Mouse (Mus musculus) MEL (cell line): ENCODE results near the gene Rybp. TPM values are rescaled to one million over a fixed set of nuclear protein-coding genes. Genes with fewer than 3 reads are reported as not detected.

Source experiments
- DNase-seq: peaks from one replicate; pipeline ENCODE4 v3.0.0; 2011; ENCODE audit warnings: low read depth, low spot score
- H3K27ac ChIP-seq: 2 replicates; pipeline ENCODE4 v1.5.1; 2012; ENCODE audit warnings: low read depth, mild to moderate bottlenecking, control low read depth, low read length, moderate library complexity; ENCODE audit not compliant: control insufficient read depth
- H3K27me3 ChIP-seq, 2 experiments: fragments of 150-350 bp in 1 of 2; sonication (generic) in 1 of 2; 2 replicates each; pipeline ENCODE4 v1.6.1; 2012; ENCODE audit warnings: low read length in 2 of 2, mild to moderate bottlenecking in 2 of 2, improper control_type of control experiment in 1 of 2, moderate library complexity in 1 of 2; ENCODE audit not compliant: insufficient read depth in 2 of 2, control insufficient read depth in 1 of 2
- H3K36me3 ChIP-seq, 2 experiments: 2 replicates each; pipeline ENCODE4 v1.6.1; 2012 to 2014; ENCODE audit warnings: low read length in 2 of 2, improper control_type of control experiment in 1 of 2, inconsistent platforms in 1 of 2, mild to moderate bottlenecking in 1 of 2; ENCODE audit not compliant: insufficient read depth in 2 of 2, control insufficient read depth in 1 of 2
- H3K4me1 ChIP-seq, 2 experiments: fragments of 150-350 bp in 1 of 2; sonication (generic) in 1 of 2; 2 replicates each; pipeline ENCODE4 v1.6.1; 2012; ENCODE audit warnings: low read length in 2 of 2, improper control_type of control experiment in 1 of 2, mild to moderate bottlenecking in 1 of 2; ENCODE audit not compliant: insufficient read depth in 2 of 2, control insufficient read depth in 1 of 2
- H3K4me3 ChIP-seq, 2 experiments: fragments of 150-350 bp in 1 of 2; sonication (generic) in 1 of 2; 2 replicates each; pipeline ENCODE4 v1.5.1; 2012; ENCODE audit warnings: low read depth in 2 of 2, low read length in 2 of 2, mild to moderate bottlenecking in 2 of 2, moderate library complexity in 2 of 2, control low read depth in 1 of 2, improper control_type of control experiment in 1 of 2; ENCODE audit not compliant: control insufficient read depth in 1 of 2, insufficient read depth in 1 of 2
- H3K79me2 ChIP-seq: 2 replicates; pipeline ENCODE4 v1.6.1; 2012; ENCODE audit warnings: mild to moderate bottlenecking, low read length, moderate library complexity; ENCODE audit not compliant: control insufficient read depth, poor library complexity, insufficient read depth
- H3K9ac ChIP-seq: 2 replicates; pipeline ENCODE4 v1.6.1; 2012; ENCODE audit warnings: low read depth, mild to moderate bottlenecking, control low read depth, low read length, moderate library complexity; ENCODE audit not compliant: control insufficient read depth, poor library complexity, severe bottlenecking
- H3K9me3 ChIP-seq: fragments of 150-350 bp; sonication (generic); replicated peaks from 2 replicates; pipeline ENCODE4 v1.6.1; 2012; ENCODE audit warnings: mild to moderate bottlenecking, low read length, improper control_type of control experiment, moderate library complexity; ENCODE audit not compliant: insufficient read depth
- BHLHE40 ChIP-seq: IDR thresholded peaks from 2 replicates; pipeline ENCODE4 v1.6.1; 2012; ENCODE audit warnings: low read depth, mild to moderate bottlenecking, inconsistent platforms, low read length, improper control_type of control experiment, borderline replicate concordance
- E2F4 ChIP-seq: IDR thresholded peaks from 2 replicates; pipeline ENCODE4 v1.6.1; 2011; ENCODE audit warnings: low read depth, low read length, improper control_type of control experiment, borderline replicate concordance
- ELF1 ChIP-seq: IDR thresholded peaks from 2 replicates; pipeline ENCODE4 v1.6.1; 2014; ENCODE audit warnings: low read depth, mild to moderate bottlenecking, inconsistent platforms, low read length, improper control_type of control experiment, moderate library complexity
- GATA1 ChIP-seq: IDR thresholded peaks from 2 replicates; pipeline ENCODE4 v1.6.1; 2011; ENCODE audit warnings: low read depth, low read length, improper control_type of control experiment
- HCFC1 ChIP-seq: IDR thresholded peaks from 2 replicates; pipeline ENCODE4 v1.6.1; 2012; ENCODE audit warnings: low read depth, mild to moderate bottlenecking, inconsistent platforms, low read length, improper control_type of control experiment, moderate library complexity
- KAT2A ChIP-seq: conservative IDR thresholded peaks from 2 replicates; pipeline ENCODE4 v1.6.1; 2012; ENCODE audit warnings: low read depth, low read length, improper control_type of control experiment, inconsistent platforms
- MAFK ChIP-seq: IDR thresholded peaks from 2 replicates; pipeline ENCODE4 v1.6.1; 2011; ENCODE audit warnings: low read depth, mild to moderate bottlenecking, low read length, improper control_type of control experiment, borderline replicate concordance
- MEF2A ChIP-seq: IDR thresholded peaks from 2 replicates; pipeline ENCODE4 v1.6.1; 2014; ENCODE audit warnings: low read depth, mild to moderate bottlenecking, inconsistent platforms, low read length, improper control_type of control experiment; ENCODE audit not compliant: poor library complexity, insufficient replicate concordance, severe bottlenecking; ENCODE audit errors: extremely low read depth
- MXI1 ChIP-seq: IDR thresholded peaks from 2 replicates; pipeline ENCODE4 v1.6.1; 2011; ENCODE audit warnings: mild to moderate bottlenecking, low read depth, low read length, improper control_type of control experiment
- MYB ChIP-seq: IDR thresholded peaks from 2 replicates; pipeline ENCODE4 v1.6.1; 2011; ENCODE audit warnings: mild to moderate bottlenecking, low read depth, low read length, improper control_type of control experiment
- MYC ChIP-seq: IDR thresholded peaks from 2 replicates; pipeline ENCODE4 v1.6.1; 2011; ENCODE audit warnings: low read depth, mild to moderate bottlenecking, low read length, improper control_type of control experiment, moderate library complexity
- NRF1 ChIP-seq: IDR thresholded peaks from 2 replicates; pipeline ENCODE4 v1.6.1; 2014; ENCODE audit warnings: low read depth, mild to moderate bottlenecking, inconsistent platforms, low read length, improper control_type of control experiment, moderate library complexity; ENCODE audit not compliant: poor library complexity, insufficient read depth, severe bottlenecking
- POLR2A ChIP-seq, 2 experiments: IDR thresholded peaks; 2 replicates each; pipeline ENCODE4 v1.6.1; 2011 to 2012; ENCODE audit warnings: low read length in 2 of 2, mild to moderate bottlenecking in 2 of 2, control low read depth in 1 of 2, improper control_type of control experiment in 1 of 2, low read depth in 1 of 2, moderate library complexity in 1 of 2; ENCODE audit not compliant: control insufficient read depth in 1 of 2, insufficient read depth in 1 of 2, poor library complexity in 1 of 2
- POLR2AphosphoS2 ChIP-seq: IDR thresholded peaks from 2 replicates; pipeline ENCODE4 v1.6.1; 2011; ENCODE audit warnings: low read length, improper control_type of control experiment
- RCOR1 ChIP-seq: IDR thresholded peaks from 2 replicates; pipeline ENCODE4 v1.6.1; 2012; ENCODE audit warnings: low read depth, mild to moderate bottlenecking, inconsistent platforms, low read length, improper control_type of control experiment
- SIN3A ChIP-seq: IDR thresholded peaks from 2 replicates; pipeline ENCODE4 v1.6.1; 2012; ENCODE audit warnings: low read length, improper control_type of control experiment, inconsistent platforms
- TAL1 ChIP-seq: IDR thresholded peaks from 2 replicates; pipeline ENCODE4 v1.6.1; 2012; ENCODE audit warnings: mild to moderate bottlenecking, inconsistent platforms, low read length, moderate library complexity, mixed read lengths
- TCF12 ChIP-seq: IDR thresholded peaks from 2 replicates; pipeline ENCODE4 v1.6.1; 2014; ENCODE audit warnings: low read depth, mild to moderate bottlenecking, inconsistent platforms, low read length, improper control_type of control experiment, moderate library complexity
- UBTF ChIP-seq: IDR thresholded peaks from 2 replicates; pipeline ENCODE4 v1.6.1; 2012; ENCODE audit warnings: low read depth, mild to moderate bottlenecking, inconsistent platforms, low read length, improper control_type of control experiment, moderate library complexity, borderline replicate concordance; ENCODE audit not compliant: insufficient read depth
- USF1 ChIP-seq: IDR thresholded peaks from 2 replicates; pipeline ENCODE4 v1.6.1; 2014; ENCODE audit warnings: low read depth, mild to moderate bottlenecking, inconsistent platforms, low read length, improper control_type of control experiment, moderate library complexity
- ZC3H11A ChIP-seq: IDR thresholded peaks from 2 replicates; pipeline ENCODE4 v1.6.1; 2012; ENCODE audit warnings: low read depth, mild to moderate bottlenecking, inconsistent platforms, low read length, improper control_type of control experiment
- ZKSCAN1 ChIP-seq: IDR thresholded peaks from 2 replicates; pipeline ENCODE4 v1.6.1; 2012; ENCODE audit warnings: low read depth, mild to moderate bottlenecking, inconsistent platforms, low read length, improper control_type of control experiment, moderate library complexity
- ZNF384 ChIP-seq: IDR thresholded peaks from 2 replicates; pipeline ENCODE4 v1.6.1; 2012; ENCODE audit warnings: low read depth, mild to moderate bottlenecking, inconsistent platforms, low read length, improper control_type of control experiment
- polyA plus RNA-seq, 2 experiments: library from polyadenylated mRNA; stranded (reverse) in 1 of 2; unstranded in 1 of 2; fragments of >175 nt in 1 of 2; fragments of >200 nt in 1 of 2; gene quantifications; 2 replicates each; pipeline versions ENCODE4 v1.2.1 to v1.2.4; 2012; ENCODE audit warnings: low replicate concordance in 2 of 2, low read depth in 1 of 2; ENCODE audit not compliant: insufficient read length in 2 of 2, insufficient read depth in 1 of 2, missing spikeins in 1 of 2
- total RNA-seq: library from RNA; depleted of rRNA; stranded (reverse); fragments of 300-350 nt; gene quantifications from 2 replicates; pipeline ENCODE4 v1.2.3, GENCODE M21; 2012

The Rybp gene
- total and polyA plus RNA-seq, 3 experiments = 0.08 to 3.8 TPM; not detected in 1

DNA sequence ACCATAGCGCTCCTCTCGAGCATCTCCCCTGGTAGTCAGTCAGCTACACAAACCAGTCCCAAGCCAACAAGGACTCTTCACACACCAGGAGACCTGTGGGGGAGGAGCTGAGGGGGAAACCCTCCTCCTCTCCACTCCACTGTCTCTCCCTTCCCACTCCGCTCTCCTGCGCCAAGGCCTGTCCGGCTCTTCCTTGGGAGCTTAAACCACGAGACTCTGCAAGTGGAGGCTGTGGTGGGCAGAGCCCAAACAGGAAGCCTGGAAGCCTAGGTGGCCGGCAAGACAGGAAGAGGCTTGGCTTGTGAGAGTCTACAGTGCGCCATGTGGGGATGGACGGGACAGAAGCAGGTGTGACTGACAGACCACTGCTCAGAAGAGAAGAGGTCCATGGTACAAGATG is 73.7 kb downstream of the Rybp start:
- H3K9me3 ChIP-seq = no peaks in the 10 kb centered on the region
- H3K4me3 ChIP-seq = no peak overlapping the region
- no peak for TF ChIP-seq ZKSCAN1
- no peak for TF ChIP-seq ZNF384
- TF ChIP-seq UBTF = no peak
- no peaks in the 10 kb centered on the region for H3K27me3 ChIP-seq
- H3K9ac ChIP-seq = no peak overlapping the region
- no peak overlapping the region for H3K27ac ChIP-seq
- H3K79me2 ChIP-seq = no peaks in the 10 kb centered on the region
- DNase-seq = no peak
- H3K36me3 ChIP-seq = no peaks in the 10 kb centered on the region
- H3K4me1 ChIP-seq = no peaks in the 10 kb centered on the region

DNA sequence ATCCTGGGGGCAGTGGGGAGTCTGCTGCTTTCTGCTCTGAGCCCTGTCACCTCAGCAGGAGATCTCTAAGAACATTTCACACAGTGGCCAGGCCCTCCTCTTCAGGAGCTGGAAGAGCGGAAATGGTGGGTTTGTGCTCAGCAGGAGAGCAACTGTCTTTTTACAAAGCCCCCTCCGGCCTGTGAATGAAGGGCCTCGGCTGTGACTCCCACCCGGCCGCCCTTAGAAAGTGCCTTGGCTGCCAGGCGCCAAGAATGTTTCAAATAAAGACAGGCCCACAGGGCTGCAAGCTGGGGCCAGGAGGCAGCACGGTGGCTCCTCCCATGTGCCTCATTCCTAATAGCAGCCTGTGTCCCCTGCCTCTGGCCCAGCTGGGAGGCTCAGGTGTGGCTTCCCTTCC is 74.5 kb downstream of the Rybp start:
- H3K27me3 ChIP-seq = no peaks in the 10 kb centered on the region
- no peak overlapping the region for H3K27ac ChIP-seq
- no peak overlapping the region for H3K9ac ChIP-seq
- TF ChIP-seq POLR2AphosphoS2 = no peak
- TF ChIP-seq, all 39 proteins: peak for 0
- Histone ChIP-seq H3K4me3 (no peak overlapping the region), H3K9me3 (no peaks in the 10 kb centered on the region), H3K36me3 (no peaks in the 10 kb centered on the region), H3K79me2 (no peaks in the 10 kb centered on the region), H3K4me1 (no peaks in the 10 kb centered on the region)
- DNase-seq = no peak

DNA sequence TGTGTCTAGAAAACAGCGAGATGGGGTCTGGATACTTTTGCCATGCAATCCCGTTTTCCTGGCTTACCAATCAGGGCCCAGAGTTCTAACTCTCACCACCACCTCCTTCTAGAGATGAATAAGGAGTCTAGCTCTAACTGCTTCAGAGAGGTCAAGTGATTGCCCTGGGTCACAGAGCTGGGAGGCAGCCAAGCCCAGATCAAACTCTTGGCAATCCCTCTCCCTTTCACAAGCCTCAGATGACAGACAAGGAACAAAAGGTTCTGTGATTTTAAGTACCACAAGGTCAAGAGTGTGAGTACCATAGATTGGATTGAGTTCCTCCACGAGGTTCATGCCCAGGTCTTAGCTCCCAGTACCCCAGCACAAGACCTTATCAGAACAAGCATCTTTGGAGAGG is 75.6 kb downstream of the Rybp start:
- TF ChIP-seq MEF2A = no peak
- TF ChIP-seq KAT2A = no peak
- no peak for TF ChIP-seq BHLHE40
- TF ChIP-seq TAL1 = no peak
- TF ChIP-seq ELF1 = no peak
- no peak for TF ChIP-seq SIN3A
- no peak for TF ChIP-seq MXI1
- no peak for TF ChIP-seq ZC3H11A
- no peak for TF ChIP-seq MAFK
- TF ChIP-seq MYB = no peak
- TF ChIP-seq HCFC1 = no peak
- TF ChIP-seq GATA1 = no peak
- no peak for TF ChIP-seq POLR2A (IDR thresholded peaks at IDR 0.05; ENCODE audit: control insufficient read depth in 1 of 2, insufficient read depth in 1 of 2, low read depth in 1 of 2, low read length in 2 of 2, poor library complexity in 1 of 2)
- no peak for TF ChIP-seq USF1
- TF ChIP-seq TCF12 = no peak
- no peak for TF ChIP-seq E2F4
- no peak for TF ChIP-seq RCOR1
- TF ChIP-seq POLR2AphosphoS2 = no peak
- no peak for TF ChIP-seq MYC
- TF ChIP-seq NRF1 = no peak
- H3K4me1 ChIP-seq = no peaks in the 10 kb centered on the region
- no peaks in the 10 kb centered on the region for H3K9me3 ChIP-seq
- H3K27me3 ChIP-seq = no peaks in the 10 kb centered on the region
- H3K79me2 ChIP-seq = no peaks in the 10 kb centered on the region
- no peak overlapping the region for H3K9ac ChIP-seq
- DNase-seq = no peak
- H3K4me3 ChIP-seq = no peak overlapping the region
- H3K36me3 ChIP-seq = no peaks in the 10 kb centered on the region
- no peak overlapping the region for H3K27ac ChIP-seq
